Mouse (Mus musculus) ES-Bruce4 (cell line): ENCODE results near the gene Fam168a.

ENCODE experiments used
- CTCF ChIP-seq: IDR thresholded peaks from one replicate; pipeline ENCODE4 v1.8.1; 2011; ENCODE audit warnings: low read depth, low read length
- EP300 ChIP-seq: IDR thresholded peaks from 2 replicates; pipeline ENCODE4 v1.6.1; 2011; ENCODE audit warnings: low read depth, low read length; ENCODE audit not compliant: insufficient read depth
- POLR2A ChIP-seq: IDR thresholded peaks from one replicate; pipeline ENCODE4 v1.8.1; 2011; ENCODE audit warnings: low read length; ENCODE audit not compliant: insufficient read depth

DNA sequence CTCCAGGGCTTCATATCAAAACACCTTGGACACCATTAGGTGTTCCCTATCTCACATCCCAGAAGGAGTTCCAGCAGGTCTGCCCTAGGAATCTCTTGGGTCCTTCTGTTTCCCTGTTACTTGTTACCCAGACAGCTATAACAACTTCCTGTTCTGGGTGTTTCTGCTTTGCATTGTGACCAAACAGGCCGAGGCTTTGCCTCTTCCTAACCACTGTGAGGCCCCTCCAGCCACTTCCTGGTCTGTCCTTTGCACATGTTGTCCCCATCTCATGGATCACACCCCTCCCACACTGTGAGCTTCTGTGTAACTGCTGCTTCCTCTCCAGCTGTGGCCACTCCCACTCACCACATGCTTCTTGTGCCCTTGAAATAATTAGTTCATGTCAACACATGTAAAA lies 139.0 kb downstream of the Fam168a start:
- TF ChIP-seq EP300 (no peak), POLR2A (no peak), CTCF (no peak)
